Mouse (Mus musculus) C2C12 (cell line): ENCODE results near the gene Lrrk2.

ENCODE experiments used
- CTCF ChIP-seq: IDR thresholded peaks from one replicate; pipeline ENCODE4 v1.5.1; 2011; ENCODE audit not compliant: control insufficient read depth, insufficient read depth, insufficient read length
- MYOD1 ChIP-seq: IDR thresholded peaks from one replicate; pipeline ENCODE4 v1.6.1; 2011; ENCODE audit warnings: low read depth; ENCODE audit not compliant: control insufficient read depth, insufficient read length
- USF1 ChIP-seq: IDR thresholded peaks from one replicate; pipeline ENCODE4 v1.6.1; 2011; ENCODE audit warnings: low read depth, mild to moderate bottlenecking, control low read depth, moderate library complexity

GRCm38 (mm10) chr15:91665530-91665929 is 7.4 kb upstream of the Lrrk2 start:
- TF ChIP-seq MYOD1 (no peak), CTCF (no peak), USF1 (no peak)
